Mouse (Mus musculus) neural tube, embryonic 11.5 days (tissue): ENCODE results near the gene Med31. TPM values are rescaled to one million over a fixed set of nuclear protein-coding genes. Genes with fewer than 3 reads are reported as not detected.
A peak's percentile ranks its signal among the peaks of the same experiment; 100 is the strongest.

Experiments
- ATAC-seq: fragments of 200-750 bp; cut with Nextera tagmentation; 2 replicates; pipeline ENCODE4 v1.8.0; 2017; ENCODE audit warnings: moderate number of reproducible peaks, mild to moderate bottlenecking, moderate TSS enrichment, moderate library complexity; ENCODE audit not compliant: insufficient read depth, low FRiP score, low TSS enrichment
- DNase-seq: peaks from one replicate; pipeline ENCODE4 v3.0.0-alpha.2; 2015; ENCODE audit warnings: low spot score
- H3K27ac ChIP-seq: fragments of 300-500 bp; sonication (generic); 2 replicates; pipeline ENCODE4 v1.5.1; 2014; ENCODE audit warnings: low read depth, mild to moderate bottlenecking, low read length
- H3K27me3 ChIP-seq: fragments of 300-500 bp; sonication (generic); 2 replicates; pipeline ENCODE4 v1.6.1; 2014; ENCODE audit warnings: mild to moderate bottlenecking, low read length, mixed read lengths; ENCODE audit not compliant: control insufficient read depth, insufficient read depth
- H3K36me3 ChIP-seq: fragments of 300-500 bp; sonication (generic); 2 replicates; pipeline ENCODE4 v1.6.1; 2014; ENCODE audit warnings: mild to moderate bottlenecking, low read length, moderate library complexity, mixed read lengths; ENCODE audit not compliant: control insufficient read depth, insufficient read depth
- H3K4me1 ChIP-seq: fragments of 300-500 bp; sonication (generic); 2 replicates; pipeline ENCODE4 v1.6.1; 2014; ENCODE audit warnings: low read length, mixed read lengths; ENCODE audit not compliant: control insufficient read depth, insufficient read depth
- H3K4me2 ChIP-seq: fragments of 300-500 bp; sonication (generic); 2 replicates; pipeline ENCODE4 v1.6.1; 2014; ENCODE audit warnings: low read depth, mild to moderate bottlenecking, moderate library complexity
- H3K4me3 ChIP-seq: fragments of 300-500 bp; sonication (generic); 2 replicates; pipeline ENCODE4 v1.5.1; 2014; ENCODE audit warnings: low read depth, low read length
- H3K9ac ChIP-seq: fragments of 300-500 bp; sonication (generic); 2 replicates; pipeline ENCODE4 v1.6.1; 2014; ENCODE audit warnings: mild to moderate bottlenecking, low read length
- H3K9me3 ChIP-seq: fragments of 300-500 bp; sonication (generic); 2 replicates; pipeline ENCODE4 v1.6.1; 2016; ENCODE audit warnings: low read length; ENCODE audit not compliant: control insufficient read depth
- WGBS: fragments of 180-500 bp; shearing (Covaris S2); extraction: QIAGEN DNeasy Blood & Tissue Kit; methylation state at CpG from one replicate; pipeline ENCODE4 v1.1.7; 2014; 5-methylcytosine and 5-hydroxymethylcytosine counted together
- polyA plus RNA-seq: library from polyadenylated mRNA; unstranded; fragments of >200 nt; fragmentation: Nextera tagmentation; extraction: Ambion mirVana; gene quantifications from 2 replicates; pipeline ENCODE4 v1.2.1, GENCODE M21; 2014

Med31 gene
- polyA plus RNA-seq, 1 experiment from 2014 or later: 51.0 TPM

DNA sequence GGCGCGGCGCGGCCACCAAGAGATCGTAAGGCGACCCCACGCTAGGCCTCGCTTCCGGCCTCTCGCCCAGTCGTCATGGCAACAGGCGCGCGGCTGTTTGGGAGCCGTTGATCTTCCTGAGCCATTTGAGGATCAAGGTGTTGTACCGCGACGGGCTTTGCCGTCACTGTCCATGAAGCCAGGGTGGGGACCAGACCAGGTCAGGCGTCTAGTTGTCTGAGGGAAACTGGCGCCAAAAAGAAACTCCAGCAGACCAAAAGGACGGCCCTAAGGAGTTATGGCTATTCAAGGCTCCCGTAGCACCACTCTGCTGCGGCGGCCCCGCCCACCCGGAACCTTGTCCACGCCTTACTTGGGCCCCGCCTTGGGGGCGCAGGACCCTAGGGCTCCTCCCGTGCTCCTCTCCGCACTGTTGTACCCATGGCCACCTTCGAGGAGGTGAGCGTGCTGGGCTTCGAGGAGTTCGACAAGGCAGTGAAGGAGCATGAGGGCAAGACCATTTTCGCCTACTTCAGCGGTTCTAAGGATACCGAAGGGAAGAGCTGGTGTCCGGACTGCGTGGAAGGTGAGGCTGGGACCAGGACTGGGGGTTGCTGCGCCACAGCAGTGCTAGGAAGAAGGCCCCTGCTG, 8.1 kb downstream of the Med31 start, which contains the start of the genes 4933427D14Rik and Txndc17:
Gene 4933427D14Rik, minus strand, starts transcription at position 256 of the 630 bp plus-strand sequence.
Gene Txndc17, plus strand, starts transcription at position 344 of the 630 bp plus-strand sequence.
- no peaks in the 10 kb centered on the region for H3K27me3 ChIP-seq
- H3K4me1 ChIP-seq: peaks cover 13% of the 10 kb centered on the region
- no peaks in the 10 kb centered on the region for H3K9me3 ChIP-seq
- H3K9ac ChIP-seq: peak within 1 kb of the TSS; percentile 78
- H3K27ac ChIP-seq: peak within 1 kb of the TSS; percentile 15; the same call in 1 of the 2 replicates
- peak; percentile 89 for DNase-seq
- peak within 1 kb of the TSS; percentile 87 for H3K4me3 ChIP-seq
- 0 out of 2 replicates have a peak, but pooled peaks cover 2% of the 10 kb centered on the region for H3K36me3 ChIP-seq
- WGBS: 0% methylated on average over 42 of the region's 42 CpGs
- H3K4me2 ChIP-seq: peak within 1 kb of the TSS; percentile 51
- ATAC-seq: peak; percentile 92

DNA sequence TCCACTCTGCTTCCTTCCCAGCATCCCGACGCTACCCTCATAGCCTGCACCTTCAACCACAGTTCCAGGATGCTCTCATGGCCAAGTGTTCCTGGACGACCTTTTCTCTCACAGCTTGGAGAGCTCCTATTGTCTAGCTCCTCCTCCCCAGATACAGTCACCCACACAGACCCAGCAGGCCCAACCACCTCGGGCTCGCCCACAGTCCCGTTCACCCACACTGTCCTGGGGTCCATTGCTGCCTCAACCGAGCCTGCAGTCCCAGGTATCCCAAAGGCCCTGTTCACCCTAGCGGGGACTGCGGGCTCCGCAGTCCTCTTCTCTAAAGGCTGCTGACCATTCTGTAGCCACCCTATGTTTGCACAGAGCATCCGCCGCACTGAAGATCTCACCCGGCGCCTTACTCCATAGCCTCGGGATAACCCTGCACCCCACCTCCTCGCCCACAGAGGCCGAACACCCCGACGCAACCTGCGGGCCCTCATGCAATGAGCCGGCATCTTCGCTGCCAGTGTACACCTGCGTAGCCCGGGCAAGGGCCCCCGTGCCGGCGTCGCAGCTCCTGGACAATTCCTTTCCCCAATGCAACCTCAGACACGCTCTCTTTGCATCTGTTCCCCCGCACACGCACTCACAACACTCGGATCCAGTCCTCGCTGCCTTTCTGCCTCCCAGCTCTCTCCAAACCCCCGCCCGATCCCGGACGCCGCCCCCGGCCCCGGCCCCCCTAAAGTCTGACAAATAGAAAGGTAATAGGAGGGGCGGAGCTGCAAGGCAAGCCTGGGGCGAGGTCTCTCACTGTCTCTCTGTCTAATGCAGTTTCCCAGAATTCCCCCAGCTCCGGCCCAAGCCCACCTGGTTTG, 8.8 kb downstream of the Med31 start, which contains the start of gene Gm43951:
Gene Gm43951, minus strand, starts transcription at position 500 of the 863 bp plus-strand sequence.
- Histone ChIP-seq H3K9ac (peak within 1 kb of the TSS; percentile 78), H3K27ac (peak within 1 kb of the TSS; percentile 15; the same call in 1 of the 2 replicates), H3K4me3 (peak within 1 kb of the TSS; percentile 87), H3K4me1 (peaks cover 13% of the 10 kb centered on the region), H3K9me3 (no peaks in the 10 kb centered on the region), H3K27me3 (no peaks in the 10 kb centered on the region), H3K36me3 (0 out of 2 replicates have a peak, but pooled peaks cover 2% of the 10 kb centered on the region), H3K4me2 (peak within 1 kb of the TSS; percentile 51)
- ATAC-seq (peak; percentile 61), DNase-seq (peak; percentile 35)
- WGBS: under 1% methylated on average over 43 of the region's 43 CpGs

DNA sequence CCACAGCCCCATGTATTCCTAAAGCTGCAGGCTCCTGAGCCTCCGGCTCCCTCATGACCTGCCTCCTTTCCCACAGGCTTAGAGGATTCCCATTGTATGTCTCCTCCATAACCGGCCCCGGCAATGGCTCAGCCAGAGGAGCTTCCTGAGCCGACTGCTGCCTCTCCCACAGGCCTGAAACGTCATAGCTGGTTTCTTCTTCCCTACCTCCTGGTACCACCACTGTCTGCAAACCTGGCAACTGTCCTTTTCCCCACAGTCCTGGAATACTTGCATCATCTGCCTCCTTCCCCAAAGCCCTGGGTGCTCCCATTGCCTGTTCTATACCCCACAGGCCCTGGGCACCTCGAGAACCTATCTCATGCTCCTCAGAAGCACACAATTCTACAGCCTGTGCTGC, 10.1 kb downstream of the Med31 start:
- H3K27me3 ChIP-seq: no peaks in the 10 kb centered on the region
- H3K27ac ChIP-seq: no peak overlapping the region
- no peak for ATAC-seq
- 89% methylated on average over 6 of the region's 6 CpGs for WGBS
- H3K9me3 ChIP-seq: no peaks in the 10 kb centered on the region
- 0 out of 2 replicates have a peak overlapping the region, but pooled peaks have one; percentile 1 for H3K4me3 ChIP-seq
- DNase-seq: no peak
- H3K4me1 ChIP-seq: peaks cover 13% of the 10 kb centered on the region
- no peaks in the 10 kb centered on the region for H3K36me3 ChIP-seq
- H3K9ac ChIP-seq: no peak overlapping the region; the same call in 1 of the 2 replicates
- H3K4me2 ChIP-seq: peak overlapping the region; percentile 51; the same call in 1 of the 2 replicates

DNA sequence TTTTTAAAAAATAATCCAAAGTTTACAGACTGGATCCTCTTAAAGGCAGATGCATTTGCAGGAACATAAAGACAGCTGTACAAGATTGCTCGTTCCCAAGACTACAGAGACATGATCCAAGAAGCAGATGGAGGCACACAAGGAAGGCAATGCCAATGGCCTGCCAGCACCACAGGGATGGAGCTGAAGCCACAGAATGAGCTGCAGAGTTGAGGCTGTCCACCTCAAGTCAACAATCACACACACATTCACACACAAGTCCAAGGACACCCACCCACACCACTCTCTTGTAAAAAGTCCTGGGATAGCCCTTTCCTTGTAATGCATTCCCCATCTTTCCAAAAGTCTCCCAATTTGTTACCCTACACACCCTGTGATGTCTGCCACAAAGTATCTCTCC, 12.0 kb downstream of the Med31 start:
- ATAC-seq: no peak
- Histone ChIP-seq H3K27ac (no peak overlapping the region), H3K9ac (no peak overlapping the region), H3K4me1 (peaks cover 13% of the 10 kb centered on the region), H3K36me3 (no peaks in the 10 kb centered on the region; the same call in 1 of the 2 replicates), H3K4me3 (no peak overlapping the region), H3K27me3 (no peaks in the 10 kb centered on the region), H3K9me3 (no peaks in the 10 kb centered on the region), H3K4me2 (no peak overlapping the region)
- 92% methylated on average over 1 of the region's 1 CpGs for WGBS
- no peak for DNase-seq

DNA sequence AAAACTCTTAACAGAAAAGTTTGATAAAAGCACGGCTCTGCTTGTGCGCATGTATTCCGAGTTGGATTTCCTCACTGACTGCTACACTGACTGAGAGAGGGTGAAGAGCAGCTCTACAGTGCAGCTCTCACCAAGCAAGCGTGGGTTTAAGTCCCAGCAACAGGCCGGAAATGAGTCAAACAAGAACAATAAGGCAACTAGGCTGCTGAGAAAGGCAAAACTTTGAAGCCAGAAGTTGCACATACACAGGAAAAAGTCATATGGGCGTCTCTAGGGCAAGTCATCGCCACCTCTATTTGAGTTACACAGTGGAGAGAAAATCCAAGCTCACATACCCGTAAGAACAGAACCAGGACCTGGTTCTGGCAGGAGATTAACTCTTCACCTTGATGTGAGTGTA, 18.9 kb downstream of the Med31 start:
- no peak overlapping the region for H3K4me3 ChIP-seq
- no peak overlapping the region for H3K27ac ChIP-seq
- no peaks in the 10 kb centered on the region for H3K27me3 ChIP-seq
- WGBS: 89% methylated on average over 8 of the region's 8 CpGs
- no peaks in the 10 kb centered on the region for H3K4me1 ChIP-seq
- peaks cover 4% of the 10 kb centered on the region for H3K36me3 ChIP-seq
- no peak overlapping the region for H3K4me2 ChIP-seq
- no peaks in the 10 kb centered on the region for H3K9me3 ChIP-seq
- ATAC-seq (no peak), DNase-seq (no peak)
- no peak overlapping the region for H3K9ac ChIP-seq

DNA sequence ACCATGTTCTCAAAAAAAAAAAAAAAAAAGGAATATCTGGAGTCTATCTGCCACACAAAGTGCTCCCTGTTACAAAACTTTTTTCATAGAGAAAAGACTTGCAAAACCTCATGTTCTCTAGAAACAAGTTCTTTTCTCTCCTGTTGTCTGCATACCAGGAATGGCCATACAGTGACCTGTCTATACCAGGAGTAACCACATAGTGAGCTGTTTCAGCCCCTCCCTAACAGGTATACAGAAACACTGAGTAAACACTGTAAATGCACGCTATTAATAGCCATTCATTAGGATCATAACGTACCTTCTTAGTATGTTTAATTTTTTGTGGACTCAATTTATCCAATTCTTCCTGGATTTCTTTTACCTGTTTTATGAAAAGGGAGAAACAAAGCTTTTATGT, 21.1 kb downstream of the Med31 start:
- peaks cover 8% of the 10 kb centered on the region for H3K36me3 ChIP-seq
- H3K9me3 ChIP-seq: no peaks in the 10 kb centered on the region
- no peak overlapping the region for H3K4me3 ChIP-seq
- H3K27me3 ChIP-seq: no peaks in the 10 kb centered on the region
- no peak overlapping the region for H3K4me2 ChIP-seq
- no peak for DNase-seq
- no peaks in the 10 kb centered on the region for H3K4me1 ChIP-seq
- ATAC-seq: no peak
- H3K9ac ChIP-seq: no peak overlapping the region
- no peak overlapping the region for H3K27ac ChIP-seq
- WGBS: 88% methylated on average over 2 of the region's 2 CpGs

DNA sequence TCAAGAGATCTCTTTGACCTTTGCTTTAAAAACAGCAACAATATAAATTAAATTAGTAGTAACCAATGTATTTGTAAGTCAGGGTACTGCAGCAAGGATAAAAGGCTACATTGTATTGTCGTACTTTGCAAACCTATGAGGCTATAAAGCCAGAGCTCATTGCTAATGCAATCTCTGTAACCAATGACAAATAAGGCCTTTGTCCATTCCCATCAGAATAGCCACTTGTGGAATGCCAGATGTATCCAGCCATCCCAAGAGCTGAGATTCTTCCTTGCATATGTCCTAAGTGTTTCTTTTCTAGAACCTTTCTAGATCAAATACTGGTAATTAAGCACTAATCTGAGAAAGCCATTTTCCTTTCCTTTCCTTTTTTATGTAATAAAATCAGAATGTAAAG, 24.5 kb downstream of the Med31 start:
- H3K4me1 ChIP-seq: no peaks in the 10 kb centered on the region
- H3K9ac ChIP-seq: no peak overlapping the region
- H3K4me2 ChIP-seq: no peak overlapping the region
- no peaks in the 10 kb centered on the region for H3K9me3 ChIP-seq
- H3K4me3 ChIP-seq: no peak overlapping the region
- WGBS: 80% methylated on average over 1 of the region's 1 CpGs
- H3K27me3 ChIP-seq: no peaks in the 10 kb centered on the region
- no peak overlapping the region for H3K27ac ChIP-seq
- DNase-seq (no peak), ATAC-seq (no peak)
- H3K36me3 ChIP-seq: peaks cover 7% of the 10 kb centered on the region

DNA sequence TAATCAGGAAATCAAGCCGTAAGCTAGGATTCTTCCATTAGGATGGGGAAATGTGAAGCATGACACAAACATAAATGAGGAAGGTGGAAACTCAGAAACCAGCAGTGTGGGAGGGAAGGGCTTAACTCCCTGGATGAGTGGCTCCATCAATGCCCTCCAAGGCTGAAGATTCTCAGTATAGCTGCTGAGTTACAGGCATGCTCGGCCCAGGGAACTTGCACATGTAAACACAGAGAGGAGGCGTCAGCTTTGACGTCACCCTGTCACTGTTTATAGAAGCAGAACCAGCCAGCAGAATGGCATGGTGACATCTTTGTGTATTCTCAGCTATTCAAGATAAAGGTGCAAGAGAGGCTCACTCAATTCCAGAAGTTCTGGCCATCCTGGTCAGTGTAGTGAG, 31.1 kb downstream of the Med31 start:
- DNase-seq (no peak), ATAC-seq (no peak)
- no peaks in the 10 kb centered on the region for H3K27me3 ChIP-seq
- H3K9me3 ChIP-seq: no peaks in the 10 kb centered on the region
- peaks cover 5% of the 10 kb centered on the region for H3K36me3 ChIP-seq
- no peak overlapping the region for H3K4me2 ChIP-seq
- no peak overlapping the region for H3K4me3 ChIP-seq
- H3K4me1 ChIP-seq: no peaks in the 10 kb centered on the region
- H3K27ac ChIP-seq: no peak overlapping the region
- no peak overlapping the region for H3K9ac ChIP-seq
- WGBS: 93% methylated on average over 4 of the region's 4 CpGs
